Mouse (Mus musculus) embryonic facial prominence, embryonic 11.5 days (tissue): ENCODE results near the gene Dscaml1. TPM values are rescaled to one million over a fixed set of nuclear protein-coding genes. Genes with fewer than 3 reads are reported as not detected.

Experiments
- ATAC-seq: fragments of 200-750 bp; cut with Nextera tagmentation; replicated peaks from 2 replicates; pipeline ENCODE4 v1.8.0; 2017; ENCODE audit warnings: low read depth; ENCODE audit not compliant: insufficient number of reproducible peaks, low FRiP score, low TSS enrichment
- DNase-seq: peaks from one replicate; pipeline ENCODE4 v3.0.0-alpha.2; 2015; ENCODE audit warnings: low spot score
- H3K27ac ChIP-seq: fragments of 300-500 bp; sonication (generic); replicated peaks from 2 replicates; pipeline ENCODE4 v1.5.1; 2014; ENCODE audit warnings: mild to moderate bottlenecking, low read depth, low read length, control low read depth
- H3K27me3 ChIP-seq: fragments of 300-500 bp; sonication (generic); 2 replicates; pipeline ENCODE4 v1.6.1; 2014; ENCODE audit warnings: mild to moderate bottlenecking, low read length, moderate library complexity, mixed read lengths; ENCODE audit not compliant: control insufficient read depth, insufficient read depth
- H3K36me3 ChIP-seq: fragments of 300-500 bp; sonication (generic); replicated peaks from 2 replicates; pipeline ENCODE4 v1.6.1; 2014; ENCODE audit warnings: low read depth, mild to moderate bottlenecking, low read length, moderate library complexity, mixed read lengths; ENCODE audit not compliant: control insufficient read depth, insufficient read depth
- H3K4me1 ChIP-seq: fragments of 300-500 bp; sonication (generic); 2 replicates; pipeline ENCODE4 v1.6.1; 2014; ENCODE audit warnings: low read length, mixed read lengths; ENCODE audit not compliant: control insufficient read depth, insufficient read depth
- H3K4me2 ChIP-seq: fragments of 300-500 bp; sonication (generic); 2 replicates; pipeline ENCODE4 v1.6.1; 2014; ENCODE audit warnings: low read depth, mild to moderate bottlenecking, control low read depth, low read length, moderate library complexity
- H3K4me3 ChIP-seq: fragments of 300-500 bp; sonication (generic); 2 replicates; pipeline ENCODE4 v1.5.1; 2014; ENCODE audit warnings: low read depth, low read length, control low read depth
- H3K9ac ChIP-seq: fragments of 300-500 bp; sonication (generic); replicated peaks from 2 replicates; pipeline ENCODE4 v1.6.1; 2014; ENCODE audit warnings: mild to moderate bottlenecking, control low read depth, low read length
- H3K9me3 ChIP-seq: fragments of 300-500 bp; sonication (generic); replicated peaks from 2 replicates; pipeline ENCODE4 v1.6.1; 2016; ENCODE audit warnings: mild to moderate bottlenecking, low read length, inconsistent platforms, mixed read lengths; ENCODE audit not compliant: control insufficient read depth
- WGBS: fragments of 180-500 bp; shearing (Covaris S2); extraction: QIAGEN DNeasy Blood & Tissue Kit; methylation state at CpG from one replicate; pipeline ENCODE4 v1.1.7; 2014; 5-methylcytosine and 5-hydroxymethylcytosine counted together
- polyA plus RNA-seq: library from polyadenylated mRNA; unstranded; fragments of >200 nt; fragmentation: Nextera tagmentation; extraction: Ambion mirVana; gene quantifications from 2 replicates; pipeline ENCODE4 v1.2.1, GENCODE M21; 2014

The Dscaml1 gene
- polyA plus RNA-seq, 1 experiment from 2014 or later: 0.76 TPM

DNA sequence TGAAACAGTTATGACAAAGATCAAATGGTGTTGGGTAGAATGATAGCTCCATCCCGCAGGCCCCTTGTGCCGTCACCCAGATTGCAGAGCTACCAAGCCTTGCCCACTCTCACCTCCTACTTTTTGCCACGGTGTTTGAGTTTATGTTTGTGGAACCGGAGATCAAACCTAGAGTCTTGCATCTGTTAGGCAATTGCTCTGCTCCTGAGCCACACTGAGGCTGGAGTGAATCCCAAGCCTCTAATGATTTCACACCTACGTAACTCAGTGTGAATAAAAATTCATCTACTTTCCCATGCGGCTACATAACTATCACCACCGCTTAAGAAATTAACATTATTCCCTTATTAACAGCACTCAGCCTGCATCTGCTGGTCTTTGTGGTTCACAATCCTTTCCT lies 192.0 kb downstream of the Dscaml1 start:
- H3K4me2 ChIP-seq: no peak overlapping the region
- no peaks in the 10 kb centered on the region for H3K4me1 ChIP-seq
- 91% methylated on average over 7 of the region's 7 CpGs for WGBS
- H3K27me3 ChIP-seq: no peaks in the 10 kb centered on the region
- ATAC-seq (no peak), DNase-seq (no peak)
- no peak overlapping the region for H3K4me3 ChIP-seq
- H3K36me3 ChIP-seq: no peaks in the 10 kb centered on the region
- H3K27ac ChIP-seq: no peak overlapping the region
- H3K9ac ChIP-seq: no peak overlapping the region
- H3K9me3 ChIP-seq: no peaks in the 10 kb centered on the region

DNA sequence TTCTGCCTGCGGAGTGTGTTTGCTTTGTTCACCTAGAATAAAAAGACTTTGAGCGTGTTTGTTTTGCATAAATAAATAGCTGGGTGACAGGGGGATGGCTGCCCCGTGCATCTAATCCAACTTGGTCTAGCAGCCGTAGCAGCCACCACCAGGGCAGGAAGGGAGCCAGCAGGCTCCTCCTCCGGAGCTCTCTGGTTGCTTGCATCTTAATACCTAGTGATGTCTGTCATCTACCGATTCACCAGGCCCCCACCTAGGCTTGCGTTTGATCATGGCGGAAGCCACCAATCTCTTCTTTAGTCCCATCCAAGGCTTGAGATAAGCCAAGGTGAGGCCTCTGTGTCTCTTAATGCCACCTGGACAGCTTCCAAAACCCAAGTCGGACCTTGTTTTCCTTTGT lies 193.6 kb downstream of the Dscaml1 start:
- no peaks in the 10 kb centered on the region for H3K36me3 ChIP-seq
- H3K4me1 ChIP-seq: no peaks in the 10 kb centered on the region
- 65% methylated on average over 9 of the region's 9 CpGs for WGBS
- H3K4me3 ChIP-seq: no peak overlapping the region
- no peak overlapping the region for H3K9ac ChIP-seq
- no peaks in the 10 kb centered on the region for H3K9me3 ChIP-seq
- DNase-seq: no peak
- no peak overlapping the region for H3K4me2 ChIP-seq
- no peak for ATAC-seq
- H3K27me3 ChIP-seq: no peaks in the 10 kb centered on the region
- no peak overlapping the region for H3K27ac ChIP-seq

DNA sequence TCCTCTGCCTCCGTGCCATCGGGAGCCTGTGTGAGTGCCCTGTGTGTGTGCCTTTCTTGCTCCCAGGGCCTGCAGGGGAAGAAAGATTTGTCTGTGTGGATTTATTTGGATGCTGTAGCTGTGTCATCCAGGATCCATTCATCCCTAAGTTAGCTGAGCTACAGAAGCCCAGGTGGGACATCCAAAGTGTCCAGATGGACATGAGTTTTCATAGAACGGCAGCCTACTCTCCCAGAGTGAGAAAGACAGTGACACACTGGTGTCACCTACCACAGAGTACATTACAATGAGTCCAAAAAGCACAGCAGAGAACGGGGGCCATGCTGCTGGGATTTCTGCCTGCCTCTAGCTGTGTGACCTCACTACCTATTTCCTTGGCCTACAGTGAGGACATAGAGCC lies 194.5 kb downstream of the Dscaml1 start:
- DNase-seq (no peak), ATAC-seq (no peak)
- Histone ChIP-seq H3K9me3 (no peaks in the 10 kb centered on the region), H3K4me1 (no peaks in the 10 kb centered on the region), H3K9ac (no peak overlapping the region), H3K27me3 (no peaks in the 10 kb centered on the region), H3K27ac (no peak overlapping the region), H3K4me3 (no peak overlapping the region), H3K4me2 (no peak overlapping the region), H3K36me3 (no peaks in the 10 kb centered on the region)
- WGBS: 84% methylated on average over 4 of the region's 4 CpGs

DNA sequence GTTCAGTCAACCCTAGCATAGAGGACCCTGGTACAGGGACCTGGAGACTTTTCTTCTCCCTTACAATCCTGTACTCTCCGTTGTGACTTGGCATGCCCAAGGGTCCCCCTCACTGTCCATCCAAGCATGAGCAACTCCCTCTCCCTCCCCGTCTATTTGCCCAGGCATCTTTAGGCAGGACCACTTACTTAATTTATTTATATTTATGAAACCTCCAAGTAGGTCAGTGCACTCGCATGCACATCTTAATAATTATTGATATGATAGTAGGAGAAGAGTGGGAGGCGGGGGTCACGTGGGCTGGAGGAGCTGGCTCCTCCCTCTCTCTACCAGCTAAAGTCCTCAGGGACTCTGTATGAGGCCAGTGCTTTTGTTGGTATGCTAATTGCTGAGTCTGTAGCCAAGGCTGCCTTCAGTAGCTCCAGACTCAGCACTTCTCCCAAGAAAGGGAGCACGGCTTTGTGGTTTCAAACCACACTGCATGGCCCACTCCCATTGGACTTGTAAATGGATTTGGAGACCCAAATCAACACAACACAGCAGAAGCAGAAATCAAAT lies 199.5 kb downstream of the Dscaml1 start:
- H3K36me3 ChIP-seq: no peaks in the 10 kb centered on the region
- H3K9ac ChIP-seq: no peak overlapping the region
- no peaks in the 10 kb centered on the region for H3K9me3 ChIP-seq
- WGBS: 59% methylated on average over 6 of the region's 6 CpGs
- no peak for DNase-seq
- ATAC-seq: 0 out of 2 replicates have a peak, but pooled peaks have one; percentile 39
- H3K4me3 ChIP-seq: no peak overlapping the region
- no peak overlapping the region for H3K27ac ChIP-seq
- H3K27me3 ChIP-seq: no peaks in the 10 kb centered on the region
- no peak overlapping the region for H3K4me2 ChIP-seq
- no peaks in the 10 kb centered on the region for H3K4me1 ChIP-seq

DNA sequence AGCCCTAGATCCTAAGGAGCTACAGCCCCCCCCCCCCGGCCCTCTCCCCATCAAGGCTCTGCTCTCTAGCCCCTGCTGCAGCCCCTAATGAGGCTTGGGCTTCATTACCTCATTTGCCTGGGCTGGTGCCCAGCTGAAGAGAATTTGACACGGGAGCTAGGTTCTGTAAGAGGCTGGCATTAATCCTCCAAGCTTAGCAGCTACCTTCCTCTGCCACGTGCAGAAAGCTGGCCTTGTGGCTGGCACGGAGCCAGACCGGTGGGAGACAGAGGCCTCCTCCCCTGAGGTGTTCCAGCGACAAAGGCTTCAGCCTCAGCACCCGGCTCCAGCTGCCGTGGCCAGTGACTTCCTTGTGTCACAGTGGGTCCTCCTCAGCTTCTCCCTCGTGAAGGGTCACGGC lies 206.1 kb downstream of the Dscaml1 start:
- DNase-seq (no peak), ATAC-seq (no peak)

DNA sequence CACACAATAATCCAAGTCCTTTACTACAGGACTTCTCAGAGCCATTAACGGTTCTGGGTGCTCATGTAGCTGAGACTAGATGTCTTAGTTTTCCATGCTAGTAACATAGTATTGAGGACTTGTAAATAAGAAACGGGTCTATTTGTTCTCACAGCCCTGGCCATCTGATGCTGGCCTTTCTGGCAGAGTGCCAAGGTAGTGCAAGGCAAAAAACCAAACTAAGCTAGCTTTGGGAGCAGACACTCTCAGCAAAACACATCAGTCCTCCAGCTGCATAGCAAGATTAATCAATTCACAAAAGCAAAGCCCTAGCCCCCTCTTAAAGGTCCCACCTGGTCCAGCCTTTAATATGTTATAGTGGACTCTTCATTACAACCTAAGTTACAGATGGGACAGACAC lies 206.6 kb downstream of the Dscaml1 start:
- no peaks in the 10 kb centered on the region for H3K36me3 ChIP-seq
- ATAC-seq: no peak
- no peaks in the 10 kb centered on the region for H3K9me3 ChIP-seq
- no peak overlapping the region for H3K4me2 ChIP-seq
- H3K27me3 ChIP-seq: no peaks in the 10 kb centered on the region
- H3K4me3 ChIP-seq: no peak overlapping the region
- WGBS: 69% methylated on average over 2 of the region's 2 CpGs
- no peak for DNase-seq
- H3K27ac ChIP-seq: no peak overlapping the region
- no peak overlapping the region for H3K9ac ChIP-seq
- H3K4me1 ChIP-seq: no peaks in the 10 kb centered on the region; the same call in 1 of the 2 replicates

More for the DNA sequence above, 206.1 kb downstream of the Dscaml1 start:
- 52% methylated on average over 10 of the region's 10 CpGs for WGBS
- H3K9ac ChIP-seq: no peak overlapping the region
- no peaks in the 10 kb centered on the region for H3K9me3 ChIP-seq
- no peak overlapping the region for H3K4me2 ChIP-seq
- no peaks in the 10 kb centered on the region for H3K27me3 ChIP-seq
- 0 out of 2 replicates have a peak overlapping the region, but pooled peaks have one; percentile 17 for H3K27ac ChIP-seq
- H3K4me3 ChIP-seq: no peak overlapping the region
- no peaks in the 10 kb centered on the region; the same call in 1 of the 2 replicates for H3K4me1 ChIP-seq
- no peaks in the 10 kb centered on the region for H3K36me3 ChIP-seq

DNA sequence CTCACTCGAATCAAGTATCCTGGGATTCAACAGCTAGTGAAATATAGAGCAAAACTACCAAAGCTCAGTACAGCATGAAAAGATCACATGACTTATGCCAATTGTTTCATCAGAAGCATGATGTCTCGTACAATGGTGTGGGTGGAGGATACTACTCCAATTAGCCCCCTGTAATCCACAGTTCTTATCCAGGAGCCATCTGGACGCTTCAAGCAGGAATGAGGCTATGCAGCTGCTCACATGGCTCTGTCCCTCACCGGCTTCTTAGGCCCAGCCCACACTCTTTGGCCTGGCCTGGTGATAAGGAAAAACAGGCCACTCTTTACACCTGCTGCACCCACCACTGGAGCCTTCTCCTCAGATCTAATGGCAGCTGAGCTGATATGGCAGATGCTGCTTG lies 208.6 kb downstream of the Dscaml1 start:
- no peak overlapping the region for H3K4me3 ChIP-seq
- H3K36me3 ChIP-seq: no peaks in the 10 kb centered on the region
- no peaks in the 10 kb centered on the region for H3K27me3 ChIP-seq
- no peak overlapping the region for H3K4me2 ChIP-seq
- no peaks in the 10 kb centered on the region for H3K9me3 ChIP-seq
- H3K9ac ChIP-seq: no peak overlapping the region
- H3K27ac ChIP-seq: no peak overlapping the region
- ATAC-seq (no peak), DNase-seq (no peak)
- 76% methylated on average over 4 of the region's 4 CpGs for WGBS
- H3K4me1 ChIP-seq: no peaks in the 10 kb centered on the region; the same call in 1 of the 2 replicates

DNA sequence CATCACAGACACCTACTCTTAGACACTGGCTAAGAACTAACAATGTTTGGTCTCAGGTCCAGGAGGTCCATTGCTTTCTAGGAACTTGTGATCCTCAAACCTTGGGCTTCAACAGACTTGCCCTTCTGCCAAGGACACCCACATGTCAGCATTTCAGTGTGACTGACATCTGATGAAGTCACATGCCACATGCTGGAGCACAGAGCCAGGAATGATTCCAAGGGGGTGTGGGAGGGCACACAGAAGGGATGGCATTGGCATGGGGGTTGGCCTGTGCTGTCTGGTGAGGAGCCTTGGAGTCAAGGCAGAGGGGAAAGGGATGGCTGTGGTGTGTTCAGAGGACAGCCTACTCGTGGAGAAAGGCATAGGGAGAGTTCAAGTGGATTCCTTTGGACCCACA lies 210.9 kb downstream of the Dscaml1 start:
- ATAC-seq (no peak), DNase-seq (no peak)
- Histone ChIP-seq H3K9me3 (no peaks in the 10 kb centered on the region), H3K4me3 (no peak overlapping the region), H3K27me3 (no peaks in the 10 kb centered on the region), H3K4me2 (no peak overlapping the region), H3K4me1 (no peaks in the 10 kb centered on the region; the same call in 1 of the 2 replicates), H3K27ac (no peak overlapping the region), H3K9ac (no peak overlapping the region), H3K36me3 (no peaks in the 10 kb centered on the region)
- WGBS: 76% methylated on average over 1 of the region's 1 CpGs
